Mouse (Mus musculus): ENCODE measurements around the gene Rdh16f2. TPM values are rescaled to one million over a fixed set of nuclear protein-coding genes. Genes with fewer than 3 reads are reported as not detected.
"Not testable (repeated sequence)": the region's sequence is repeated elsewhere in the genome, so short reads cannot be mapped to it uniquely, and the experiment has no call there.

Gene Rdh16f2
- total RNA-seq, 4 experiments from 2014 or later: not detected

GRCm38 (mm10) chr10:127891481-127891880 lies 25.2 kb downstream of the Rdh16f2 start:
- DNase-seq (ENCODE audit: low spot score in 2 of 2): no peak

GRCm38 (mm10) chr10:127893163-127894022 lies 27.1 kb downstream of the Rdh16f2 start:
- DNase-seq (ENCODE audit: low spot score in 2 of 2): not testable (repeated sequence)

- no peak for DNase-seq (ENCODE audit: low spot score in 2 of 2)
Observed at GRCm38 (mm10) chr10:127896705-127897104, 30.4 kb downstream of the Rdh16f2 start.

GRCm38 (mm10) chr10:127897506-127897905 lies 31.2 kb downstream of the Rdh16f2 start:
- DNase-seq (ENCODE audit: low spot score in 2 of 2): no peak

- no peak for DNase-seq (ENCODE audit: low spot score in 2 of 2)
Observed at GRCm38 (mm10) chr10:127898218-127898617, 31.9 kb downstream of the Rdh16f2 start, which contains the start of gene Sdr9c7. Gene Sdr9c7 (plus strand): TSS chr10:127898518.

GRCm38 (mm10) chr10:127899783-127900182 lies 33.5 kb downstream of the Rdh16f2 start:
- DNase-seq (ENCODE audit: low spot score in 2 of 2): no peak

GRCm38 (mm10) chr10:127901751-127902150 lies 35.5 kb downstream of the Rdh16f2 start:
- DNase-seq (ENCODE audit: low spot score in 2 of 2): no peak

- no peak for DNase-seq (ENCODE audit: low spot score in 2 of 2)
Observed at GRCm38 (mm10) chr10:127903116-127903515, 36.8 kb downstream of the Rdh16f2 start.

GRCm38 (mm10) chr10:127904718-127905446 lies 38.6 kb downstream of the Rdh16f2 start:
- no peak for DNase-seq (ENCODE audit: low spot score in 2 of 2)

- DNase-seq (ENCODE audit: low spot score in 2 of 2): no peak
Observed at GRCm38 (mm10) chr10:127906138-127906537, 39.9 kb downstream of the Rdh16f2 start.

GRCm38 (mm10) chr10:127907386-127907951 lies 41.2 kb downstream of the Rdh16f2 start:
- DNase-seq (ENCODE audit: low spot score in 2 of 2): no peak

GRCm38 (mm10) chr10:127915578-127915977 lies 49.3 kb downstream of the Rdh16f2 start:
- DNase-seq (ENCODE audit: low spot score in 2 of 2): no peak

GRCm38 (mm10) chr10:127917183-127917582 lies 50.9 kb downstream of the Rdh16f2 start:
- not testable (repeated sequence) for DNase-seq (ENCODE audit: low spot score in 2 of 2)

- no peak for DNase-seq (ENCODE audit: low spot score in 2 of 2)
Observed at GRCm38 (mm10) chr10:127917651-127918050, 51.4 kb downstream of the Rdh16f2 start.

GRCm38 (mm10) chr10:127922241-127922640 lies 56.0 kb downstream of the Rdh16f2 start:
- DNase-seq (ENCODE audit: low spot score in 2 of 2): no peak

- DNase-seq (ENCODE audit: low spot score in 2 of 2): no peak
Observed at GRCm38 (mm10) chr10:127923024-127923423, 56.8 kb downstream of the Rdh16f2 start.

- no peak for DNase-seq (ENCODE audit: low spot score in 2 of 2)
Observed at GRCm38 (mm10) chr10:127924597-127925378, 58.5 kb downstream of the Rdh16f2 start.
